Mouse (Mus musculus) central nervous system, embryonic 18 days (tissue): ENCODE data around the gene Nags. TPM values are rescaled to one million over a fixed set of nuclear protein-coding genes. Genes with fewer than 3 reads are reported as not detected.

ENCODE experiments used
- polyA plus RNA-seq: library from polyadenylated mRNA; depleted of rRNA; stranded (reverse); fragments of >200 nt; gene quantifications from 2 replicates; pipeline ENCODE4 v1.2.3, GENCODE M21; 2012; rRNA removed

Gene Nags
- 0.08 and 0.16 TPM in 2 replicates for polyA plus RNA-seq

GRCm38 (mm10) chr11:102145471-102146001 lies at the start of gene Nags:
Nags (plus strand) TSS chr11:102145513.

GRCm38 (mm10) chr11:102101219-102101618 lies 44.1 kb upstream of the Nags start, which contains the start of gene Ppy:
Ppy (minus strand) TSS chr11:102101319.

GRCm38 (mm10) chr11:102107732-102108131 lies 37.6 kb upstream of the Nags start, which contains the start of gene Pyy:
Pyy (minus strand) TSS chr11:102107832.

GRCm38 (mm10) chr11:102156039-102156785 lies 10.9 kb downstream of the Nags start, which contains the start of gene Tmem101:
Tmem101 (minus strand) TSS chr11:102156404.

GRCm38 (mm10) chr11:102184646-102185495 lies 39.6 kb downstream of the Nags start, which contains the start of gene Lsm12:
Lsm12 (minus strand) TSS chr11:102185296.

DNA sequence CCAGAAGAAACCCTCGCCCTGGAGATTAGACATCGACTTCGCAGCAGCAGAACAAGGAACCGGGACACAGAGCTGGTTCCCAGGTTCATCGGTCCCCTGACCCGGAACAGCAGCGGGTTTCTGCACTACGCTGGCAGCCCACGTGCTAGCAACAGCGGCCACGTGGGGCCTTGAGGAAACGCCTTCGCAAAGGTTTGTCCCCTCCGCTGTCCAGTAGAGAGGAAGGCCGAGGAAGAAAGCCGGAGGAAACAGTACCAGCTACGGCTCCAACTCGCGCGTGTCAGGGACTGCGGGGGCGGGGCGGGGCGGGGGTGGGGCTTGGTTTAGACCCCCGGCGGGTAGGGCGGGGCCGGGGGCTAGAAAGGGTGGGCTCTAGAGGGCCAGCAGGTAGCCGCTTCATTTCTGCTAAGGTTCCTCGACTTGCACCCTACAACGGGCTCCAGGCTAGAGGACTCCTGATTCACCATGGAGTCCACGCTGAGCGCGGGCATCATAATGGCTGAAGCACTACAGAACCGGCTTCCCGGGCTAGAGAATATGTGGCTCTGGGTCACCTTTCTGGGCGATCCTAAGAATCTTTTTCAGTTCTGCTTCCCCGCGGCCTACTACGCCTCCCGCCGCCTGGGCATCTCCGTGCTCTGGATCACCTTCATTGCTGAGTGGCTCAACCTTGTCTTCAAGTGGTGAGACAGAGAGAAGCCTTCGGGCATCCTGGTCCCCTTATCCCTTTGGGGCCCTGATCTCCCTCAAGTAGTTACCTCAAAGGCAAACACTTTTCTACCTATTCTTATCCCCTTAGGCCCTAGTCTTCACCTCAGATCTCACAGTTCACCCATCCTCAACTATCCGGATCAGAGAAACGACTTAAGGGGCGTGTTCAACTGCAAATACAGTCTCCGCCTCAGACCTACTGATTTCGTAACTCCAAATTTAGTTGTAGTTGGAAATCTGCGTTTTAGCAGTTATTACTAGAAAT lies 44.4 kb downstream of the Nags start, which contains the start of gene G6pc3:
TSS of gene G6pc3 (plus strand) at position 160 of the 976 bp plus-strand sequence.

Other genes starting within 250 kb of the Nags start
- gene Sost, start 178.5 kb upstream of the Nags start, polyA plus RNA-seq, result 0.10 and 0.47 TPM in 2 replicates
- not detected in 2 replicates for gene Cfap97d1, start 161.2 kb upstream of the Nags start, polyA plus RNA-seq
- 23.8 and 25.5 TPM in 2 replicates for gene Dusp3, start 158.5 kb upstream of the Nags start, polyA plus RNA-seq
- gene Mpp3, start 117.1 kb upstream of the Nags start, polyA plus RNA-seq, result 53.8 and 59.3 TPM in 2 replicates
- 0.12 and 0.24 TPM in 2 replicates for gene Cd300lg, start 104.0 kb upstream of the Nags start, polyA plus RNA-seq
- 46.0 and 51.6 TPM in 2 replicates for gene Mpp2, start 57.0 kb upstream of the Nags start, polyA plus RNA-seq
- gene Ppy, start 44.2 kb upstream of the Nags start, polyA plus RNA-seq, result not detected in 2 replicates
- 1.9 TPM in 1 of 2 replicates, not detected in the other for gene Pyy, start 37.7 kb upstream of the Nags start, polyA plus RNA-seq
- gene Tmem101, start 10.9 kb downstream of the Nags start, polyA plus RNA-seq, result 35.4 and 38.9 TPM in 2 replicates
- 39.0 and 39.7 TPM in 2 replicates for gene Lsm12, start 39.8 kb downstream of the Nags start, polyA plus RNA-seq
- gene G6pc3, start 44.1 kb downstream of the Nags start, polyA plus RNA-seq, result 50.9 and 52.7 TPM in 2 replicates
- 94.4 and 132 TPM in 2 replicates for gene Hdac5, start 84.7 kb downstream of the Nags start, polyA plus RNA-seq
- 2.3 and 2.4 TPM in 2 replicates for gene BC030867, start 103.4 kb downstream of the Nags start, polyA plus RNA-seq
- gene Asb16, start 123.2 kb downstream of the Nags start, polyA plus RNA-seq, result 1.0 and 1.2 TPM in 2 replicates
- 77.8 and 79.8 TPM in 2 replicates for gene Tmub2, start 139.4 kb downstream of the Nags start, polyA plus RNA-seq
- 106 and 114 TPM in 2 replicates for gene Atxn7l3, start 151.1 kb downstream of the Nags start, polyA plus RNA-seq
- gene Ubtf, start 174.2 kb downstream of the Nags start, polyA plus RNA-seq, result 68.0 and 70.0 TPM in 2 replicates
- 0.25 TPM in 2 replicates for gene Slc4a1, start 220.7 kb downstream of the Nags start, polyA plus RNA-seq
- 256 and 280 TPM in 2 replicates for gene Rundc3a, start 247.9 kb downstream of the Nags start, polyA plus RNA-seq